Mouse (Mus musculus) hindbrain, embryonic 12.5 days (tissue): Measurements from ENCODE around the gene Tex19.1. TPM values are rescaled to one million over a fixed set of nuclear protein-coding genes. Genes with fewer than 3 reads are reported as not detected.
A peak's percentile ranks its signal among the peaks of the same experiment; 100 is the strongest.

Source experiments
- ATAC-seq: fragments of 200-750 bp; cut with Nextera tagmentation; 2 replicates; pipeline ENCODE4 v1.8.0; 2017; ENCODE audit warnings: moderate TSS enrichment; ENCODE audit not compliant: low FRiP score
- H3K27ac ChIP-seq: fragments of 300-500 bp; sonication (generic); 2 replicates; pipeline ENCODE4 v1.5.1; 2016; ENCODE audit warnings: mild to moderate bottlenecking
- H3K27me3 ChIP-seq: fragments of 300-500 bp; sonication (generic); 2 replicates; pipeline ENCODE4 v1.6.1; 2016; ENCODE audit warnings: mild to moderate bottlenecking
- H3K36me3 ChIP-seq: fragments of 300-500 bp; sonication (generic); 2 replicates; pipeline ENCODE4 v1.6.1; 2016; ENCODE audit warnings: mild to moderate bottlenecking
- H3K4me1 ChIP-seq: fragments of 300-500 bp; sonication (generic); 2 replicates; pipeline ENCODE4 v1.6.1; 2016
- H3K4me2 ChIP-seq: fragments of 300-500 bp; sonication (generic); replicated peaks from 2 replicates; pipeline ENCODE4 v1.6.1; 2016; ENCODE audit warnings: mild to moderate bottlenecking
- H3K4me3 ChIP-seq: fragments of 300-500 bp; sonication (generic); 2 replicates; pipeline ENCODE4 v1.5.1; 2016; ENCODE audit warnings: mild to moderate bottlenecking
- H3K9ac ChIP-seq: fragments of 300-500 bp; sonication (generic); 2 replicates; pipeline ENCODE4 v1.6.1; 2016; ENCODE audit warnings: mild to moderate bottlenecking, moderate library complexity
- H3K9me3 ChIP-seq: fragments of 300-500 bp; sonication (generic); replicated peaks from 2 replicates; pipeline ENCODE4 v1.6.1; 2016; ENCODE audit warnings: mild to moderate bottlenecking
- WGBS: fragments of 180-500 bp; shearing (Covaris S2); methylation state at CpG from one replicate; pipeline ENCODE4 v1.1.7; 2016; 5-methylcytosine and 5-hydroxymethylcytosine counted together
- polyA plus RNA-seq: library from polyadenylated mRNA; unstranded; fragments of >200 nt; fragmentation: Nextera tagmentation; extraction: Ambion mirVana; gene quantifications from 2 replicates; pipeline ENCODE4 v1.2.1, GENCODE M21; 2016

The Tex19.1 gene
- polyA plus RNA-seq, 1 experiment from 2014 or later, result not detected

GRCm38 (mm10) chr11:121122024-121122670 is 23.8 kb upstream of the Tex19.1 start:
- ATAC-seq, result no peak
- Histone ChIP-seq H3K4me2 (no peak overlapping the region), H3K4me3 (no peak overlapping the region), H3K27ac (no peak overlapping the region), H3K9ac (no peak overlapping the region), H3K9me3 (no peaks in the 10 kb centered on the region), H3K27me3 (no peaks in the 10 kb centered on the region; the same call in 1 of the 2 replicates), H3K4me1 (no peaks in the 10 kb centered on the region), H3K36me3 (no peaks in the 10 kb centered on the region)
- 89% methylated on average over 2 of the region's 2 CpGs for WGBS

GRCm38 (mm10) chr11:121123438-121123837 is 22.5 kb upstream of the Tex19.1 start:
- H3K9ac ChIP-seq, result no peak overlapping the region
- H3K27me3 ChIP-seq, result no peaks in the 10 kb centered on the region; the same call in 1 of the 2 replicates
- no peaks in the 10 kb centered on the region for H3K4me1 ChIP-seq
- no peaks in the 10 kb centered on the region for H3K9me3 ChIP-seq
- no peak overlapping the region for H3K4me3 ChIP-seq
- no peak overlapping the region for H3K27ac ChIP-seq
- ATAC-seq, result no peak
- H3K4me2 ChIP-seq, result no peak overlapping the region
- WGBS, result 88% methylated on average over 4 of the region's 4 CpGs
- H3K36me3 ChIP-seq, result no peaks in the 10 kb centered on the region

- no peak for ATAC-seq
- 94% methylated on average over 3 of the region's 3 CpGs for WGBS
- no peaks in the 10 kb centered on the region for H3K36me3 ChIP-seq
- H3K4me3 ChIP-seq, result no peak overlapping the region
- H3K9ac ChIP-seq, result no peak overlapping the region
- no peak overlapping the region for H3K4me2 ChIP-seq
- no peak overlapping the region for H3K27ac ChIP-seq
- no peaks in the 10 kb centered on the region for H3K9me3 ChIP-seq
- H3K4me1 ChIP-seq, result no peaks in the 10 kb centered on the region
- no peaks in the 10 kb centered on the region; the same call in 1 of the 2 replicates for H3K27me3 ChIP-seq
Observed at GRCm38 (mm10) chr11:121125522-121126172, 20.3 kb upstream of the Tex19.1 start.

GRCm38 (mm10) chr11:121126395-121126794 is 19.5 kb upstream of the Tex19.1 start:
- Histone ChIP-seq H3K4me1 (no peaks in the 10 kb centered on the region), H3K4me3 (no peak overlapping the region), H3K9me3 (no peaks in the 10 kb centered on the region), H3K4me2 (no peak overlapping the region), H3K27me3 (no peaks in the 10 kb centered on the region; the same call in 1 of the 2 replicates), H3K27ac (no peak overlapping the region), H3K9ac (no peak overlapping the region), H3K36me3 (no peaks in the 10 kb centered on the region)
- ATAC-seq, result no peak
- WGBS, result 83% methylated on average over 1 of the region's 1 CpGs

GRCm38 (mm10) chr11:121127441-121127840 is 18.5 kb upstream of the Tex19.1 start:
- no peaks in the 10 kb centered on the region for H3K9me3 ChIP-seq
- no peak overlapping the region for H3K4me3 ChIP-seq
- H3K4me2 ChIP-seq, result no peak overlapping the region
- H3K27ac ChIP-seq, result no peak overlapping the region
- no peak overlapping the region for H3K9ac ChIP-seq
- 86% methylated on average over 3 of the region's 3 CpGs for WGBS
- ATAC-seq, result no peak
- H3K36me3 ChIP-seq, result no peaks in the 10 kb centered on the region
- no peaks in the 10 kb centered on the region for H3K4me1 ChIP-seq
- no peaks in the 10 kb centered on the region; the same call in 1 of the 2 replicates for H3K27me3 ChIP-seq

GRCm38 (mm10) chr11:121129616-121130015 is 16.3 kb upstream of the Tex19.1 start:
- Histone ChIP-seq H3K27me3 (no peaks in the 10 kb centered on the region; the same call in 1 of the 2 replicates), H3K9me3 (no peaks in the 10 kb centered on the region), H3K36me3 (no peaks in the 10 kb centered on the region), H3K4me1 (no peaks in the 10 kb centered on the region), H3K27ac (no peak overlapping the region), H3K4me2 (no peak overlapping the region), H3K9ac (no peak overlapping the region), H3K4me3 (no peak overlapping the region)
- ATAC-seq, result no peak
- WGBS, result 77% methylated on average over 1 of the region's 1 CpGs

GRCm38 (mm10) chr11:121134600-121134999 is 11.3 kb upstream of the Tex19.1 start:
- Histone ChIP-seq H3K4me1 (no peaks in the 10 kb centered on the region), H3K4me3 (no peak overlapping the region), H3K4me2 (no peak overlapping the region), H3K36me3 (no peaks in the 10 kb centered on the region), H3K9me3 (no peaks in the 10 kb centered on the region), H3K27me3 (no peaks in the 10 kb centered on the region), H3K9ac (no peak overlapping the region), H3K27ac (no peak overlapping the region)
- ATAC-seq, result no peak
- 59% methylated on average over 1 of the region's 1 CpGs for WGBS

- ATAC-seq, result no peak
- no peaks in the 10 kb centered on the region for H3K36me3 ChIP-seq
- no peak overlapping the region for H3K9ac ChIP-seq
- no peaks in the 10 kb centered on the region for H3K27me3 ChIP-seq
- no peak overlapping the region for H3K27ac ChIP-seq
- H3K4me2 ChIP-seq, result no peak overlapping the region
- no peaks in the 10 kb centered on the region for H3K4me1 ChIP-seq
- H3K9me3 ChIP-seq, result no peaks in the 10 kb centered on the region
- H3K4me3 ChIP-seq, result no peak overlapping the region
- 88% methylated on average over 5 of the region's 5 CpGs for whole genome bisulfite sequencing
Observed at GRCm38 (mm10) chr11:121137682-121138081, 8.3 kb upstream of the Tex19.1 start.

GRCm38 (mm10) chr11:121138732-121139131 is 7.2 kb upstream of the Tex19.1 start:
- no peak overlapping the region for H3K9ac ChIP-seq
- H3K36me3 ChIP-seq, result no peaks in the 10 kb centered on the region
- no peak overlapping the region for H3K4me2 ChIP-seq
- no peaks in the 10 kb centered on the region for H3K9me3 ChIP-seq
- 46% methylated on average over 6 of the region's 6 CpGs for WGBS
- no peaks in the 10 kb centered on the region for H3K27me3 ChIP-seq
- no peaks in the 10 kb centered on the region for H3K4me1 ChIP-seq
- no peak overlapping the region for H3K27ac ChIP-seq
- H3K4me3 ChIP-seq, result no peak overlapping the region
- ATAC-seq, result no peak

- H3K27ac ChIP-seq, result no peak overlapping the region
- ATAC-seq, result no peak
- no peak overlapping the region for H3K4me2 ChIP-seq
- no peaks in the 10 kb centered on the region for H3K27me3 ChIP-seq
- no peaks in the 10 kb centered on the region for H3K4me1 ChIP-seq
- no peak overlapping the region for H3K9ac ChIP-seq
- 84% methylated on average over 9 of the region's 9 CpGs for WGBS
- no peak overlapping the region for H3K4me3 ChIP-seq
- no peaks in the 10 kb centered on the region for H3K9me3 ChIP-seq
- no peaks in the 10 kb centered on the region for H3K36me3 ChIP-seq
Observed at GRCm38 (mm10) chr11:121143325-121144015, 2.5 kb upstream of the Tex19.1 start.

GRCm38 (mm10) chr11:121148193-121148592 is 2.2 kb downstream of the Tex19.1 start:
- ATAC-seq, result no peak

GRCm38 (mm10) chr11:121154203-121154602 is 8.3 kb downstream of the Tex19.1 start:
- peaks cover 23% of the 10 kb centered on the region for H3K4me1 ChIP-seq
- no peak overlapping the region for H3K9ac ChIP-seq
- no peaks in the 10 kb centered on the region for H3K36me3 ChIP-seq
- no peak overlapping the region for H3K4me2 ChIP-seq
- H3K4me3 ChIP-seq, result no peak overlapping the region
- WGBS, result 17% methylated on average over 4 of the region's 4 CpGs
- peaks cover 37% of the 10 kb centered on the region for H3K27me3 ChIP-seq
- no peaks in the 10 kb centered on the region for H3K9me3 ChIP-seq
- H3K27ac ChIP-seq, result peak overlapping the region; percentile 60
- peak; percentile 74 for ATAC-seq

More at GRCm38 (mm10) chr11:121148193-121148592, 2.2 kb downstream of the Tex19.1 start:
- Histone ChIP-seq H3K27me3 (no peaks in the 10 kb centered on the region), H3K4me2 (no peak overlapping the region), H3K9ac (no peak overlapping the region), H3K36me3 (no peaks in the 10 kb centered on the region), H3K4me1 (no peaks in the 10 kb centered on the region), H3K4me3 (no peak overlapping the region), H3K27ac (no peak overlapping the region), H3K9me3 (no peaks in the 10 kb centered on the region)
- WGBS, result 88% methylated on average over 3 of the region's 3 CpGs
